Mouse (Mus musculus) adrenal gland, postnatal 10 days (tissue): Measurements from ENCODE around the gene Ltc4s. TPM values are rescaled to one million over a fixed set of nuclear protein-coding genes. Genes with fewer than 3 reads are reported as not detected.
A peak's percentile ranks its signal among the peaks of the same experiment; 100 is the strongest.

Experiments
- DNase-seq: peaks from one replicate; pipeline ENCODE4 v3.0.0; 2021; ENCODE audit warnings: mixed read lengths
- microRNA-seq: library from miRNA; unstranded; fragments of <30 nt; microRNA quantifications from one replicate; pipeline ENCODE4 v1.2.0, GENCODE M21; 2021
- total RNA-seq, 2 experiments: library from RNA; stranded (reverse); gene quantifications; 2 replicates each; pipeline ENCODE4 v1.2.3; 2021

Ltc4s gene
- total RNA-seq, 2 experiments from 2014 or later, result 10.1 to 12.6 TPM

DNA sequence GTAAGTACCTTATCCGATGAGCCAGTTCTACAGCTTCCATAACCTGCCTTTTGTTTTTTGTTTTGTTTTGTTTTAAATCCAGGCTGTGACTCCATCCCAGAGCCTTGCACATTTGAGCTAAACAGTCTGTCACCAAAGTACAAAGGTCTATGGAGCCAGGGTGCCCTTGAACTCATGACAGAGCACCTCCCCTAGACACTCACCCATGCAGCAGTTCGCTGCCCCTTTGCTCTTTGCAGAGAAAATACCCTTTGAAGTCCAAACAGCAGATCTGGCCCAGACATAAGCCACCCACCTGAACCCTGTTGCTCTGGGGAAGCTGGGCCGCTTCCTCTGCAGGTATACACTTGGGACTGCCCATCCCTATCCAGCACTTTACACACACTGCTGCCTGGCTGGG, 36.8 kb downstream of the Ltc4s start:
- no peak for DNase-seq

DNA sequence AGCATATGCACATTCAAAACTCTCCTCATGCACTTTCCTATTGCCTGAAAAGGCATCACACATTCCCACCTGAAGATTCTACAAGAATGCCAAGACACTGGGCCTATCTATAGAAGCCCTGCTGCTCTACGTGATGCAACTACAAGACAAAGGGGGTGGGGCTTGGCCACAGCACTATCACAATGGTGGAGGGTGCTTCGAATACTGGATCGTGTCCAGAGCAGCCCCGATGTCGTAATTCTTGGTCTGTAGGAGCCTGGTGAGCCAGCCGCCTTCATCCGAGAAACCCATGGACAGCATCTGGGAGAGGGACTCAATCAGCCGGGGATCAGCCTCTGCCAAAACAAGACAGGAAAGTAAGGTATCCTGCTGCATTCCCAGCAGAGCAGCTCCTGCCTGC, 37.8 kb downstream of the Ltc4s start:
- DNase-seq, result no peak

DNA sequence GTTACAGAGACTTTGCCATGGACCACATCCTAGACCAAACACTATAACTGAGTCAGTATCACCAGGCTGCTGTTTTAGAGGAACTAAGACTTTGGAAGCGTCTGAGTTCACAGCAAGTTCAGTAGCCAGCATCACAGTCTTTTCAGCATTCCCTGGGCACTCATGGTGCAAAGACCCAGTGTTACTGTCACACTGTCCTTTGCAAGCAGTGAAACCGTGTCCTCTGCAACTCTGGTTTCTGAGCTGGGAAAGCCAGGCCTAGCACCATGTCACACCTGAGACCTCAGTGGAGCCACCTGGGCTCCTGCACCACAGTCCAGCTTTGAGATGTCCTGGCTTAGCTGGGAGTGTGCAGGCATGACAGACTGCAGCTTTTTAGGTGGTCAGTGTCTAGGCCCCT, 39.5 kb downstream of the Ltc4s start:
- no peak for DNase-seq

DNA sequence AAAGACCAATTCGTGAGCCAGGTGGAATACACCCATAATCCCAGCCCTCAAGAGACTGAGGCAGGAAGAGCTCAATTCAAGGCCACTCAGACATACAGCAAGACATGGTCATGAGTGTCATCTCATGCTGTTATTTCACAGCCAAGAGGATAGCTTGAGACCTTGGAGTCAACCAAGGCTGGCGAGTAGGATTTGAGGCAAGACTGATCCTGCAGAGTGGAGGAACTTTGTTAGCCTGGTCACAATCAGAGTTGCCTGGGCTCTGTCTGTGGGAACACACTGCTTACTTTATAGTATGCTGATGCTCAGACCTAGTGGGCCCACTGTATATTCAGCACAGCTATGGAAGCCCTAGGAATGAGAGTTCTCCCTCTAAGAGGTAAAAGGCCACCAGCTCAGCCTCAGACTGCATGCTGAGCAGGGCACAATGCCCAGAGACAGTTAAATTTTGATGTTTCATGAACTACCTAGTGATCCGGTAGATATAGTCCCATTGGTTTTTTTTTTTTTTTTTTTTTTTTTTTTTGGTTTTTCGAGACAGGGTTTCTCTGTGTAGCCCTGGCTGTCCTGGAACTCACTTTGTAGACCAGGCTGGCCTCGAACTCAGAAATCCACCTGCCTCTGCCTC, 40.1 kb downstream of the Ltc4s start:
- no peak for DNase-seq

DNA sequence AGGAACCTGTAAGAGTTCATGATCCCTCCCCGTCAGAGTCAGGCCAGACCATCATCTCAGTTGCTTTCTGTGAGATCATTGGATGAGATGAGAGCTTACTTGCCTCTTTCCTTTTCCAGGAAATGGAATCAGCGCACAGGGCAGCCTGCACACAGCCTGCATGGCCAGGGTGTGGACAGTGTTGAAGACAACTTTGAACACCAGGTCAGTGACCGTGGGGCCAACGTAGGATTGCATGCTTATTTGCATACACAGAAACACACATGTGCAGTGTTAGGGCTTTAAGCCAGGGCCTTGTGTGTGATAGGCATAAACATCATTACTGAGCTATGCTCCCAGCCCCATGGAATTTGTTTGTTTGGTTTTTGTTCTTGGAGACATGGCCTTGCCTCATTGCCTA, 40.9 kb downstream of the Ltc4s start:
- no peak for DNase-seq

DNA sequence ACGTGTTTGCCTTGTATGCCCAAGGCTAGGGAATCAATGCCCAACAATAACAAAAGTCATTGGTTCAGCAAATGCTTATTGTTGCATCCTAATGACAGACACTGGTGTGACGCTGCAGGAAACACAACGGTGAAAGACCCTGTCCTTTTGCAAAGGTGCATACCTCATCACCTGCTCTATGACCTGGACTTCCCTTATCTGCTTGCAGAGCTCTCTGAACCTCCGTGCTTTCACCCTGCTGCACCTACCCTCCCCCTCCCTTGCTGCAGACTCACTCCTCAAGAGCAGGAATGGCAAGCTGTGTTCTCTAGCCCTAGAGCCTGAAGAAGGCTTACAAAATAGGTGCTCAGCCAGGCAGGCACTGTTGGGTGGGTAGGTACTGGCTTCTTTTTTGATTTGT, 43.6 kb downstream of the Ltc4s start:
- DNase-seq, result no peak

DNA sequence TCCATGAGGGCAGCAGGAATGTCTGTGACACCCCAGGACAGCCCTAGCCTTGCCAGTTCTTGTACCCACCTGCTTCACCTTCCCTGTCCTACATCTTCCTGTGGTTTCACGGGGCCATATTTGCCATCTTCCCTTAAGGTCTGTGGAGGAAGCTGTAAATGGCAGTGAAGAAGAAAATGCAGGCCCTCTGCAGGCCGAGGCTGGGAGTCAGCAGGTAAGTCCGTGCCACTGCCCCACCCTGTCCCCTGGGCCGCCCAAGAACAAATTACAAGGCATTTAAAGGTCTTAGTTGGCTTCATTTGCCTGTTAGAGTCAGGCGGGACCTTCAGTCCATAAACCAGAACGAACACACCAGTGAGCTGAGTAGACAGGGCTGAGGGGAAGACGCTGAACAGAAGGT, 44.3 kb downstream of the Ltc4s start:
- DNase-seq, result no peak

DNA sequence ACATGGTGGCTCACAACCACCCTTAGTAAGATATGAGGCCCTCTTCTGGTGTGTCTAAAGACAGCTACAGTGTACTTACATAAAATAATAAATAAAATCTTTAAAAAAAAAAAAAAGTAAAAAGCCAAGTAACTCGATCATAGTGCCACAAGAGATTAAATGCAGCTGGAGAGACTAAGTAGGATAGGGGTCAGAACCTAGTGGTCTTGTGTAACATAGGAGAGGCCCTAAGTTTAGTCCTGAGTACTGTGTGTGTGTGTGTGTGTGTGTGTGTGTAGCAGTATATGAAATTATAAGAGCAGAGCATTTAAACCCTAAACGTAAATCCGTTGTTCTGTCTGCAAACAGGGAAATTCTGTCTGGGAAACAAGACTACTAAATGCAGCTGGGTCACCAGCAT, 46.1 kb downstream of the Ltc4s start:
- no peak for DNase-seq

DNA sequence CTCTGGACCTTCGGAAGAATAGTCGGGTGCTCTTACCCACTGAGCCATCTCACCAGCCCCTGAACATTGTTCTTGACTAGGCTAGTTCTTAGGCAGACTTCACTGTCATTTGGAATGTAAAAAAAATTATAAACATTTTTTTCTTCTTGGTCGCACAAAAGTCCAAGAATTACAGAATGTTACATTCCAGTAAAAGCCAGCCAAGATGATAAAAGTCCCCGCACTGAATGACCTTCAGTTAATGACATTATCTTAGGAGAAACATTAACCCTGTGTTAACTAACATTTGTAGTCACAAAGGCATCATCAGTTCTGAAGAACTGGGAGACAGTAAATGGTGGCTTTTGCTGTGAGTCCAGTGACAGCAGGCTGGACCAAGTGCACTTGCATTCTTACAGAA, 48.1 kb downstream of the Ltc4s start:
- DNase-seq, result no peak

DNA sequence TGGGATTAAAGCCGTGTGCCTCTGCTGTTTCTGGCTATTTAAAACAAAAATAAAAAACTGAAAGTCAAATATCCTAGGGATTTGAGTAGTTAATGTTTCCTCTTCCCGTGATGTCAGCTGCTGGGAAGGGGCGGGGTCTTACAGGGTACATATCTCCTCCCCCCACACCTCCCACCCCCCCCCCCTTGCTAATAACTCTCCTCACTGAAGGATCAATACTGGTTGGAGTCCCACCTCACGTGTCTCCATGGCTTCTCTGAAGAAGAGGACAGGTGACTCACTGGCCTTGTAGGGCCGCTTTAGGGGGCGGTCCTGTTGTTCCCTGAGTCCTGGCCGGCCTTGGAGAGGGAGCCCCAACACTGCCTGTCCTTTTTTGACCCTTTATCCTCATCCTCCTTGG, 49.7 kb downstream of the Ltc4s start:
- peak; percentile 48 for DNase-seq

Small RNA genes within 50 kb of the gene (microRNA-seq; reads per million reads assigned to microRNA genes)
- gene Mir6919, result not detected

Other genes starting within 250 kb of the Ltc4s start
- 10 to 100 TPM; 64.9 to 69.6 TPM for gene Rnf130, start 213.3 kb downstream of the Ltc4s start, total RNA-seq
- 10 to 100 TPM; 65.2 to 76.3 TPM for gene Tbc1d9b, start 107.2 kb downstream of the Ltc4s start, total RNA-seq
- 10 to 100 TPM; 12.1 to 17.9 TPM for gene Mrnip, start 64.2 kb downstream of the Ltc4s start, total RNA-seq
- gene Sqstm1, start 27.8 kb downstream of the Ltc4s start, total RNA-seq, result 100 to 1,000 TPM; 321 to 332 TPM
- gene Mgat4b, start 27.7 kb downstream of the Ltc4s start, total RNA-seq, result 100 to 1,000 TPM; 118 to 141 TPM
- 10 to 100 TPM; 24.4 to 25.2 TPM for gene Maml1, start 53.7 kb upstream of the Ltc4s start, total RNA-seq
- gene Canx, start 87.1 kb upstream of the Ltc4s start, total RNA-seq, result 100 to 1,000 TPM; 304 to 310 TPM
- not detected for gene Cby3, start 115.8 kb upstream of the Ltc4s start, total RNA-seq
- gene Hnrnph1, start 138.4 kb upstream of the Ltc4s start, total RNA-seq, result 100 to 1,000 TPM; 205 to 288 TPM
- 10 to 100 TPM; 24.0 to 25.3 TPM for gene Rufy1, start 192.5 kb upstream of the Ltc4s start, total RNA-seq